Mouse (Mus musculus) lung, postnatal 14 days (tissue): ENCODE data around the gene Uqcrc1.

Experiments used
- DNase-seq: peaks from one replicate; pipeline ENCODE4 v3.0.0; 2021

Uqcrc1 gene

GRCm38 (mm10) chr9:108987704-108988350, 51.4 kb downstream of the Uqcrc1 start:
- peak; percentile 46 for DNase-seq

DNA sequence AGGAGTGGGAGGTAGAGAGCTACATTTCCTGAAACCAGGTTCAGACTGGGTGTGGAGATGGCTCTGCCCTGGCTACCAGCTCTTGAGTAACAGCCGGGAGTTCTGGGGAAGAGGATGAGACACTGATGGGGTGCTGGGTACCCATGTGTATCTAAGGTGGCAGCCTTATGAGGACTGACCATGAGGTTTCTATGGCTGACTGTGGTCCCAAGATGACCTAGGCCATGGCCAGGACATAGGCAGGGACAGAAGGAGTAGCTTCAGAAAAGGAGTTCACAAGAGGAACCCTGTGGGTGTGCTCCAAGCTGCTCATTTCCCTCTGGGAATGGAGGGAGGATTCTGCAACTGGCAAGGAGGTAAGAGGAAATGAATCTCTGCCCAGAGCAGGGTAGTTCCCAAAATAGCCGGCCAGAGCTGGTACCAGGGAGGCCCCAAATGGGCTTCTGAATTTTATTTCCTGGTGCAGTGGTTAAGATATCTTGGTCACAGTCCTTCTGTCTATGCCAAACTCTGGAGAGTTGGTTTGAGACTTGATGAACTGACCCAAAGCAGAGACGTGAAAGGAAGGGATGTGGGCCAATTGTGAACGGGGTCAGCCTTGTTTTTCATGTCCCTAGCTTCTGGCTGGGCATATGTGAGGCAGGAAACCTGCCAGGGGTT, 53.5 kb downstream of the Uqcrc1 start:
- DNase-seq: no peak

- no peak for DNase-seq
Observed at GRCm38 (mm10) chr9:108990462-108990820, 54.0 kb downstream of the Uqcrc1 start.

GRCm38 (mm10) chr9:108991428-108992084, 55.1 kb downstream of the Uqcrc1 start, which contains the start of gene Pfkfb4:
Pfkfb4 (plus strand) TSS chr9:108991778.
- DNase-seq: peak; percentile 96

GRCm38 (mm10) chr9:108992085-108992469, 55.6 kb downstream of the Uqcrc1 start:
- no peak for DNase-seq

GRCm38 (mm10) chr9:108992620-108993361, 56.4 kb downstream of the Uqcrc1 start:
- no peak for DNase-seq

- DNase-seq: no peak
Observed at GRCm38 (mm10) chr9:108996411-108996810, 60.0 kb downstream of the Uqcrc1 start.

DNA sequence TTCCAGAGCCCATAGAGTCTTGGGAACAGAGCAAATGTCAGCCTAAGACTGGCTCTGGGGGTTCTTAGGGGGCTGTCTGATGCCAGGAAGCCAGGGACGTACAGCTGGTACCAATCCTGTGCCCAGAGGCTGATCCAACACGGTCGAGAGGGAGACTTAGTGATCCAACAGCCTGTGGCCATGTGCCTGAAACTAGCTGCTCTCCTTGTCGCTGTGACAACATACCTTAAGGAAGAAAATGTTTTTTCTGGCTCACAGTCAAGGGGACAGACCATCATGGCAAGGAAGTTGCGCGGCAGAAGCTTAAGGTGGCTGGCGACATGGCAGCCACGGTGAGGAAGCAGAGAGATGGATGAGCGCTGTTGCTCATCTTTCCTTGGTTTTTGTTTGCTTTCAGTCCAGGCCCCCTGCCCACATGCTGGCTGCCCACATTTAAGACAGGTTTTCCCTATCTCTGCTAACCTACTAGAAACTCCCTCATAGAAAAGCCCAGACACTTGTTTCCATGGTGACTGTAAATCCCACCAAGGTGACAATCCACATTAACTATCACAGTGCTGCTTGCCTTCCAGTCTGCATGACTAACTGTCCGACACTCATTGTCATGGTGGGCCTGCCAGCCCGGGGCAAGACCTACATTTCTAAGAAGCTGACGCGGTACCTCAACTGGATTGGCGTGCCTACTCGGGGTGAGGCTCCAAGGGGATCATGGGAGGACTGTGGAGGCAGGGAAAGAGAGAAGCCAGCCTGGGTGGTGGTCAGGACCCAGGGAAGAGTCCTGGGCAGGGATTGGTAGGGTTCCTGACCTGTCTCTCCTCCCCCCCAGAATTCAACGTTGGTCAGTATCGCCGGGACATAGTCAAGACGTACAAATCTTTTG, 62.1 kb downstream of the Uqcrc1 start:
- no peak for DNase-seq

DNA sequence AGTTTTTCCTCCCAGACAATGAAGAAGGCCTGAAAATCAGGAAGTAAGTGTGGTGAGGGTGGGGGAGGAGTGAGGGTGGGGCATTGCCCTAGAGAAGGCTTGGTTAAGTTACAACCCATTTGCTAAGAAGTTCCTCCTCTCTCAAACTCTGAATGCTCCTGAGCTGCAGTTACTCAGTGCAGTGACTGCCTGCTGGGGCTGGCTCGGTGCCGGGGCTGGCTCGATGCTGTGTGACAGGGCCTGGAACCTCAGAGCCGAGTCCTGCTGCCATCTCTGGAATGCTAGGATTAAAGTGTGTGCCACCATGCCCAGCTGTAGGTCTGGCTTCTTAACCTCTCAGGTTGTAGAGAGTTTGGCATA, 62.7 kb downstream of the Uqcrc1 start:
- DNase-seq: no peak
